Mouse (Mus musculus) myocyte (in vitro differentiated cells): ENCODE measurements around the gene Wrap53.

Experiments used
- CEBPB ChIP-seq: IDR thresholded peaks from 2 replicates; pipeline ENCODE4 v1.6.1; 2011; ENCODE audit warnings: mild to moderate bottlenecking, moderate library complexity; ENCODE audit not compliant: poor library complexity, insufficient read depth, severe bottlenecking
- E2F4 ChIP-seq: IDR thresholded peaks from one replicate; pipeline ENCODE4 v1.6.1; 2011; ENCODE audit warnings: mild to moderate bottlenecking, control low read depth, moderate library complexity; ENCODE audit not compliant: insufficient read depth
- MAX ChIP-seq: IDR thresholded peaks from one replicate; pipeline ENCODE4 v1.6.1; 2011; ENCODE audit warnings: low read depth, mild to moderate bottlenecking, control low read depth
- MYOD1 ChIP-seq, 3 experiments: IDR thresholded peaks; one replicate each; pipeline ENCODE4 v1.6.1; 2011; ENCODE audit warnings: control low read depth in 2 of 3, low read depth in 2 of 3, mild to moderate bottlenecking in 2 of 3, moderate library complexity in 1 of 3; ENCODE audit not compliant: insufficient read length in 2 of 3, control insufficient read depth in 1 of 3
- MYOG ChIP-seq, 3 experiments: IDR thresholded peaks; one replicate each; pipeline ENCODE4 v1.6.1; 2011; ENCODE audit warnings: control low read depth in 2 of 3, low read depth in 2 of 3, mild to moderate bottlenecking in 2 of 3; ENCODE audit not compliant: insufficient read length in 2 of 3, control insufficient read depth in 1 of 3, insufficient read depth in 1 of 3
- POLR2A ChIP-seq: IDR thresholded peaks from one replicate; pipeline ENCODE4 v1.6.1; 2011; ENCODE audit warnings: low read depth, mild to moderate bottlenecking, control low read depth, moderate library complexity; ENCODE audit not compliant: insufficient read length
- TCF12 ChIP-seq: IDR thresholded peaks from one replicate; pipeline ENCODE4 v1.6.1; 2011; ENCODE audit warnings: mild to moderate bottlenecking, control low read depth; ENCODE audit not compliant: poor library complexity, insufficient read depth, severe bottlenecking
- USF1 ChIP-seq: IDR thresholded peaks from one replicate; pipeline ENCODE4 v1.6.1; 2011; ENCODE audit warnings: low read depth, mild to moderate bottlenecking, control low read depth, moderate library complexity

- no peak for TF ChIP-seq POLR2A
- TF ChIP-seq E2F4: no peak
- no peak for TF ChIP-seq TCF12
- TF ChIP-seq MYOG (IDR thresholded peaks at IDR 0.05; ENCODE audit: control insufficient read depth in 1 of 3, insufficient read depth in 1 of 3, insufficient read length in 2 of 3, low read depth in 2 of 3): no peak
- TF ChIP-seq MAX: no peak
- TF ChIP-seq MYOD1 (IDR thresholded peaks at IDR 0.05; ENCODE audit: control insufficient read depth in 1 of 3, insufficient read length in 2 of 3, low read depth in 2 of 3): no peak
- TF ChIP-seq CEBPB: no peak
- no peak for TF ChIP-seq USF1
These were observed 10.6 kb upstream of the Wrap53 start for GRCm38 (mm10) chr11:69590622-69591021.
